8 mouse cellular contexts compared by ENCODE assay signal in the genomic region with DNA sequence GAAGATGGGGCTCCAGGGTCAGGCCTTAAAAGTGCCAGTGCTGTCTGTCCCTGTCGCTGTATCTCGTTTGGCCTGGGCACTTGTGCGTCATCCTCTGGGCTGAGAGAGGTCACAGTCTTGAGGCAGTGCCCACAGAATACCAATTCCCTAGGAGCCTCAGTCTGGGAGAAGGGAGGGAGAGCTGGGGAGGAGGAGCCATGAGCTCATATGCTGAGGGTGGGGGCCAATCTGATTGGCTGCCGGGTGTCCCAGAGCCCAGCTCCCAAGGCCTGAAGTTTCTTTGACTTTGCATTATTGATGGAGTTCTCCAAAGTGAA. TPM values are rescaled to one million over a fixed set of nuclear protein-coding genes. Genes with fewer than 3 reads are reported as not detected.
A peak's percentile ranks its signal among the peaks of the same experiment; 100 is the strongest.
DNase-seq lines count a peak whose midpoint lies in the region; ATAC-seq and TF ChIP-seq lines count a peak whose summit lies in the region.
"Had no signal": no experiment of that assay in that cellular context is flagged by ENCODE, and none has a peak within 500 bp of the region (broad histone marks: within the 10 kb centered on the region; RNA-seq: fewer than 3 reads in every experiment).

No protein-coding gene starts in this region.

- no peak for ATAC-seq in embryonic facial prominence, embryonic 14.5 days (ENCODE audit: low read depth)

- H3ac ChIP-seq in myocyte (ENCODE audit: control insufficient read depth, insufficient read length): no peak overlapping the region

- no peaks in the 10 kb centered on the region for H3K9me3 ChIP-seq in embryonic facial prominence, embryonic 14.5 days (ENCODE audit: control insufficient read depth, low read length)
- H3K9me3 ChIP-seq: megakaryocyte, embryonic 14.5 days had no signal

- H3K36me3 ChIP-seq in embryonic facial prominence, embryonic 14.5 days (ENCODE audit: control insufficient read depth, insufficient read depth, low read length): no peaks in the 10 kb centered on the region
- H3K36me3 ChIP-seq in myocyte (ENCODE audit: control insufficient read depth, insufficient read depth): no peaks in the 10 kb centered on the region

- H3K4me1 ChIP-seq in embryonic facial prominence, embryonic 14.5 days (ENCODE audit: control insufficient read depth, insufficient read depth, low read length): peaks cover 21% of the 10 kb centered on the region

- no peaks in the 10 kb centered on the region for H3K79me2 ChIP-seq in myocyte (ENCODE audit: control insufficient read depth, insufficient read depth)

- no peaks in the 10 kb centered on the region for H3K27me3 ChIP-seq in embryonic facial prominence, embryonic 14.5 days (replicated peaks; ENCODE audit: control insufficient read depth, insufficient read depth, low read length)
- H3K27me3 ChIP-seq in myocyte (ENCODE audit: control insufficient read depth, insufficient read depth, insufficient read length): no peaks in the 10 kb centered on the region

- peak; percentile 20 for TF ChIP-seq POLR2A in myocyte (IDR thresholded peaks at IDR 0.05; ENCODE audit: insufficient read length, low read depth)

- H3K27ac ChIP-seq in embryonic facial prominence, embryonic 14.5 days (replicated peaks; ENCODE audit: low read depth, low read length): no peak overlapping the region; the same call in 1 of the 2 replicates

- intact Hi-C loops in heart, postnatal 10 days (cut with DNase I): loop anchor here (2.0 kb wide), 1 partner anchor 22 kb away; no protein-coding TSS in a partner anchor

- no peak overlapping the region for H3K4me3 ChIP-seq in embryonic facial prominence, embryonic 14.5 days (ENCODE audit: low read depth, low read length)
- H3K4me3 ChIP-seq in myocyte: no peak overlapping the region
- H3K4me3 ChIP-seq: megakaryocyte, embryonic 14.5 days had no signal

- peak; percentile 34 for DNase-seq in 3T3-L1 (ENCODE audit: low read depth, low spot score)
- DNase-seq in NIH3T3 (ENCODE audit: low read depth): peak; percentile 40
- no peak for DNase-seq in embryonic facial prominence, embryonic 14.5 days (ENCODE audit: low spot score)
- DNase-seq in heart, postnatal 10 days: peak; percentile 61 to 67
- DNase-seq in spleen, postnatal 4 days (ENCODE audit: low spot score in 2 of 2): no peak
- DNase-seq in urinary bladder, postnatal 14 days (ENCODE audit: low spot score): no peak

- 33% methylated on average over 4 of the region's 4 CpGs for WGBS in embryonic facial prominence, embryonic 14.5 days

- no peak overlapping the region for H3K9ac ChIP-seq in embryonic facial prominence, embryonic 14.5 days (ENCODE audit: low read depth, low read length)

- H3K4me2 ChIP-seq in embryonic facial prominence, embryonic 14.5 days (ENCODE audit: low read depth, low read length): peak overlapping the region; percentile 10; the same call in 1 of the 2 replicates
- H3K4me2 ChIP-seq in myocyte (ENCODE audit: low read depth): peak overlapping the region; percentile 48

TF ChIP-seq in myocyte, 11 proteins besides CTCF, POLR2A, EP300 and RAD21:
- TF ChIP-seq REST (IDR thresholded peaks at IDR 0.05; ENCODE audit: insufficient read depth, insufficient read length) (no peak), POLR2AphosphoS2 (IDR thresholded peaks at IDR 0.05; ENCODE audit: insufficient read length, low read depth) (no peak), MYOG (IDR thresholded peaks at IDR 0.05; ENCODE audit: control insufficient read depth in 1 of 3, insufficient read depth in 1 of 3, insufficient read length in 2 of 3, low read depth in 2 of 3) (no peak), TCF12 (IDR thresholded peaks at IDR 0.05; ENCODE audit: insufficient read depth, poor library complexity, severe bottlenecking) (no peak), CEBPB (IDR thresholded peaks at IDR 0.05; ENCODE audit: insufficient read depth, poor library complexity, severe bottlenecking) (no peak), E2F4 (IDR thresholded peaks at IDR 0.05; ENCODE audit: insufficient read depth) (no peak), TCF3 (IDR thresholded peaks at IDR 0.05; ENCODE audit: insufficient read length, low read depth) (no peak), MYOD1 (IDR thresholded peaks at IDR 0.05; ENCODE audit: control insufficient read depth in 1 of 3, insufficient read length in 2 of 3, low read depth in 2 of 3) (no peak), SRF (IDR thresholded peaks at IDR 0.05; ENCODE audit: control insufficient read depth, insufficient read length, low read depth) (no peak), USF1 (IDR thresholded peaks at IDR 0.05; ENCODE audit: low read depth) (no peak), MAX (IDR thresholded peaks at IDR 0.05; ENCODE audit: low read depth) (no peak)

RNA-seq across cellular contexts. Expression of a gene that starts 5.7 kb away (rescaled TPM):
- 22.8 and 39.4 TPM in 2 replicates for polyA plus RNA-seq in embryonic facial prominence, embryonic 14.5 days (2014; fragmentation: Nextera tagmentation; extraction: Ambion mirVana)
- 100 to 1,000 TPM; 102 to 150 TPM for total RNA-seq in heart, postnatal 10 days (2021)
- 17.0 TPM for polyA plus RNA-seq in myocyte (2012; fragmentation: generic; extraction: Trizol)

RNA-seq across cellular contexts. Expression of a gene that starts 29.0 kb away (rescaled TPM):
- polyA plus RNA-seq in embryonic facial prominence, embryonic 14.5 days (2014; fragmentation: Nextera tagmentation; extraction: Ambion mirVana): not detected in 2 replicates
- not detected for total RNA-seq in heart, postnatal 10 days (2021)
- 0.01 TPM for polyA plus RNA-seq in myocyte (2012; fragmentation: generic; extraction: Trizol)

RNA-seq across cellular contexts. Expression of a gene that starts 29.4 kb away (rescaled TPM):
- polyA plus RNA-seq in embryonic facial prominence, embryonic 14.5 days (2014; fragmentation: Nextera tagmentation; extraction: Ambion mirVana): 11.4 and 19.6 TPM in 2 replicates
- 10 to 100 TPM; 31.3 to 32.3 TPM for total RNA-seq in heart, postnatal 10 days (2021)
- not detected for polyA plus RNA-seq in myocyte (2012; fragmentation: generic; extraction: Trizol)

RNA-seq across cellular contexts. Expression of a gene that starts 34.5 kb away (rescaled TPM):
- 4.8 and 5.2 TPM in 2 replicates for polyA plus RNA-seq in embryonic facial prominence, embryonic 14.5 days (2014; fragmentation: Nextera tagmentation; extraction: Ambion mirVana)
- total RNA-seq in heart, postnatal 10 days (2021): 10 to 100 TPM; 15.5 to 21.3 TPM
- polyA plus RNA-seq in myocyte (2012; fragmentation: generic; extraction: Trizol): 0.61 TPM

RNA-seq across cellular contexts. Expression of a gene that starts 40.7 kb away (rescaled TPM):
- 0.22 and 0.35 TPM in 2 replicates for polyA plus RNA-seq in embryonic facial prominence, embryonic 14.5 days (2014; fragmentation: Nextera tagmentation; extraction: Ambion mirVana)
- under 1 TPM; 0.10 to 0.12 TPM for total RNA-seq in heart, postnatal 10 days (2021)
- polyA plus RNA-seq in myocyte (2012; fragmentation: generic; extraction: Trizol): 0.02 TPM

Comparison
In these comparisons a context has a peak if more than half of its experiments do, and no peak if none do; other contexts are left out.
1. DNase-seq: peak in 3T3-L1 (single experiment), NIH3T3 (single experiment) and heart, postnatal 10 days (2 of 2); none in embryonic facial prominence, embryonic 14.5 days (single experiment), spleen, postnatal 4 days (0 of 2) and urinary bladder, postnatal 14 days (single experiment).
2. RNA of a gene that starts 29.4 kb away (polyA plus RNA-seq): 11.4 to 19.6 TPM in embryonic facial prominence, embryonic 14.5 days; not detected in myocyte (single experiment); every median in the first group is over 10 times any median in the second.